Mouse (Mus musculus) embryo, embryonic 11.5 days (tissue): Measurements from ENCODE around the gene Gnai2.

Experiments
- DNase-seq: peaks from one replicate; pipeline ENCODE4 v3.0.0-alpha.2; 2012; ENCODE audit warnings: low read depth, low spot score

The Gnai2 gene

GRCm38 (mm10) chr9:107658096-107658495, 22.9 kb upstream of the Gnai2 start:
- DNase-seq: no peak

- no peak for DNase-seq
Observed at GRCm38 (mm10) chr9:107657144-107657543, 22.0 kb upstream of the Gnai2 start.

DNA sequence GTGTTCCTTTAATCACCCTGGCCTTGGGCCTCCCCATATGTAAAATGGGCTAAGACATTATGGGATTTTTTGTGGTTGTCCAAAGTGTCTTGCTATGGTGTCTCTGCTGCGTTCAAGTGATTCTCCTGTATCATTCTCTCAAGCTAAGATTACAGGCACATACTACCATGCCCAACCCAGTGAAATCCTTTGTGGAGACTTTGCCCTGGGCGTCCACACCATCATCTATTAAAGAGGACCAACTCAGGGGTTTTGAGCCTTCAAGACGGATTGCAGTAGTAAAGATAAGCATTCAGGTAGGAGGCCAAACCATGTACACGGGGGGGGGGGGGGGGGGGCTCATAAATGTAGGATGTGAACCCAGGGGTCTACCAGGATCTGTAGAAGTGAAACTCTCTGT, 19.4 kb upstream of the Gnai2 start:
- DNase-seq: no peak

GRCm38 (mm10) chr9:107653474-107653873, 18.3 kb upstream of the Gnai2 start:
- no peak for DNase-seq

DNA sequence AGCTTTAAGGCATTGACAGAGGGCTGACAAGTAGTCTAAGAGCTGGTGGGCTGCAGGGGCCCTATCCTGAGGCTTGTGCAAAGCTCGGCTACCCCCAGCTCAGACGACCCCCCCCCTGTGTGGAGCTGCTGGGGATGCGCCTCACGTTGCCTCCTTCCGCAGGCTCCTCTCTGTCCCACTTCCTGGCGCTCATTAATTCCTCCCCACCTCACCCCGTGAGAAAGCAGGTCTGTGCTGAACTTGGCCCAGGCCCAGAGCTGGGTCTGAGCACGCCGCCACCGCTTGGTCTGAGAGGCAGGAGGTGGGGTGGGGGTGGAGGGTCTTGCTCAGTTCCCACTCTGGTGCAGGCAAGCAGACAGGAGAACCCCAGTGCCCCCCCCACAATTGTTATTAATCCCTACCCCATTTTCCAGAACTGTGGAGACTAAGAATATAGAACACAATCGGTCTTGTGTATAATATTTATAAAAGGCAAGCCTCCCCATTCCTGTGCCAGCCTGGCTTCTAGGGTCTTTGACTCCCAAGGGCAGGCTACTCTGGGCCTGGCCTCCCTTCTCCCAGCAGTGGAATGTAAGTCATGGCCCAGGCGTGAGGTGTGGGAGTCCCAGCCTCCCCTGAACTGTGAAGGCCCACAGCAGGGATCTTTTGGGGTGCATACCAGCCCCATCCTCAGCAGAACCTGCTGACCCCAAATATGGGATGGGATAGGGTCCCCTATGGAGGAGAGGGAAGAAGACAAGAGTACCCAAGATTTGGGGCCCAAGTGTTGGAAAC, 15.7 kb upstream of the Gnai2 start:
- DNase-seq: no peak

- DNase-seq: no peak
Observed at GRCm38 (mm10) chr9:107650225-107650624, 15.1 kb upstream of the Gnai2 start.

- DNase-seq: no peak
Observed at GRCm38 (mm10) chr9:107648767-107649166, 13.6 kb upstream of the Gnai2 start.

DNA sequence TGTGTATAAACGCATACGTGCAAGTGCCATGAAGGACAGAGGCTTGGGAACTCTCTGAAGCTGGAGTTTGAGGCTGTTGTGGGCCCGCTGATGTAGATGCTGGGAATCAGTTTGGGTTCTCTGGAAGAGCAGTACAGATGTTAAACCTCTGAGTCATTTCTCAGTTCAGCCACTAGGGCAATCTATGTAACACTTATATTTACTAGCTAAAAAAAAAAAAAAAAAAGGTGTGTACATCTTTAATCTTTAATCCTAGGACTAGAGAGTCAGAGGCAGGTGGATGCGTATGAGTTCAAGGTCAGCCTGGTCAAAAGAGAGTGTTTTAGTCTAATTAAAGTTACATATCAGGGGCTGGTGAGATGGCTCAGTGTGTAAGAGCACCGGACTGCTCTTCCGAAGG, 11.8 kb upstream of the Gnai2 start:
- no peak for DNase-seq

GRCm38 (mm10) chr9:107645577-107645976, 10.4 kb upstream of the Gnai2 start:
- peak; percentile 80 for DNase-seq

DNA sequence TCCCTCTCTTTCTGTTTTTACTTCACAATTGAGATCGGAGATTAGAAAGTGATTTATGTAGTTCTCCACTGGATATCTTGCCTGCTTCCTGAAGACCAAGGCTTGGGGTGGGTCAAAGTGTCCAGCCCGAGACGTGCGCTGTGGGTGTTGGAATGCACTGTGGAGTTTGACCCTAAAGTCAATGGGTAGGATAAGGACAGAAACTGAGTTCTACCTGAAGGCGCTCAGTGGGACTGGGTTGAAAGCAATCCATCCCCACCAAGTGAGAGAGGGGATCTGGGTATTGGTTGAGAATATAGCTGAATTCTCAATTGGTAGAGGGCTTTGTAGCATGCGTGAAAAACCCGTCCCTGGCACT, 10.0 kb upstream of the Gnai2 start:
- DNase-seq: no peak

DNA sequence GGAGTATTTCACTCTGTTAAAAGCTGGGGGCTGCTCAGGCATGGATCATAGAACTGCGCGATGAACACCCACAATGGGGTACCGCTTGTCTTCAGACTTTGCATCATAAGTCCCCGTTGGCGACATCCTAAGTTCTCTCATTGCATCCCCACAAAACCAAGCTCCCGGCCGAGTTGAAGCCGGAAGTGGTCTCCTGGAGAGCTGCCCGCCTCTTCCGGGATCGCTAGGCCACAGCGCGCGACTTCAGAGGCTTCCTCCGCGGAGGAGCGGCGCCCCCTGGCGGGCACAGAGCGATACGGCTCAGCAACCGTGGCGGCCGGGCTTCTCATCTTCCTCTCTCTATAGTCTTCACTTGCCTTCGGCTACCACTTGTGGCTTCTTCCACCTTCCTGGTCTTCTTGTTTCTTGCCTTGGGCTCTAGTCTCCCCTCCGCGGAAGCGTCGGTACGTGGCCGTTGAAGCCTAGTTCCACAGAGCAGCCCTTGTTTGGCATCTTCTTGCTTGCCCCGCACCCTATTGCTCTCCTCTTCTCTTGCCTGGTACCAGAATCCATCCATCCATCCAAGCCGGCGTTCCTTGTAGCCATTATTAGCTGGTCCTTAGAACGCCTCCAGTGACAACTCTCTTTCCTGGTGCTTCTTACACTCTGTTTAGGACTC, 9.5 kb upstream of the Gnai2 start:
- DNase-seq: peak; percentile 89

DNA sequence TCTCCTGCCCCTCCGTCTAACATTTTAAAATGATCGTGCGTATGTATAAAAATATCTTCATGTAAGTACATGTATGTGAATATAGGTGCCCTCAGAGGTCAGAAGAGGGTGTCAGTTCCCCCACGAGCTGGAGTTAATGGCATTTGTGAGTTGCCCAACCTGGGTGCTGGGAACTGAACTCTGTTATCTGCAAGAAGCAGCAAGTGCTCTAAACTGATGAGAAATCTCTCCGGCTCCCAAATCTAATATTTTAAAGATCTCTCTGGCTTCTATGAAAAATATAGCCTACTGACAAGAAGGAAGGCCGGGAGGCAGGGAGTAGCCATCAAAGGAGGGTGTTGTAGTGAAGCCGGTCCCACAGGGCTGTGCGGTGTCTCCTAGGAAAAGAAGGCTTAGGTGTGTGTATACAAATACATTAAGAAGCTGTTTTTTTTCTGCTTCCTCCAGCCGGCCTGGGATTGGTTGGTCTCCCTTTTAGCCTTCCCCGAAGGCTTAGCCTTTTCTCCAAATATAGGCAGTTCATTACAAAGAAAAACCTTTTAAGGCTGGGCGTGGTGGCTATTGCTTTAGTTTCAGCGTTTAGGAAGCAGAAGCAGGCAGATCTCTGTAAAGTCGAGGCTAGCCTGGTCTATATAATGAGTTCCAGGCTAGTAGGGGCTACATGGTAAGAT, 8.5 kb upstream of the Gnai2 start:
- DNase-seq: no peak

- DNase-seq: no peak
Observed at GRCm38 (mm10) chr9:107641666-107642065, 6.5 kb upstream of the Gnai2 start.

DNA sequence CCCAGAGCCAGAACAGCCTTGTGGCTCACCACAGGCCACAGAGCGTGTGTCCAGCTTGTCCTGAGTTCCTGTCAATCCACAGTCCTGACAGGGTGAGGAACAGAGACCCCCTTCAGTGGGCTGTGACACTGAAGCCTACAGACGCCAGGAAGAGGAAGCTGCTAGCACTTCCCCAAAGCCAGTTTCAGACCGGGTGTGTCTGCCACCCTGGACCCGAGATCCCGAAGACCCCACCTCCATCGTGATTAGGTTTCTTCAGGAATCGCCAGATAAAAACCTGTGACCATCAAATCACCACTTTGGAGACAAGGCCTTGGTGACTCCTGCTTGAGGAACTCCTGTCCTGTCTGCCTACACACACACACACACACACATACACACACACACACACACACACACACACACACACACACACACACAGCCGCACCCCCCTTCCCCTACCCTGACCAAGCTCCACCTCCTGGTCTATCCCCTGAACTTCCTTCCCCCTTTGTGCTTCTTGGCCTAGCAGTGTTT, 5.1 kb upstream of the Gnai2 start:
- no peak for DNase-seq

GRCm38 (mm10) chr9:107637070-107637469, 1.9 kb upstream of the Gnai2 start:
- no peak for DNase-seq

DNA sequence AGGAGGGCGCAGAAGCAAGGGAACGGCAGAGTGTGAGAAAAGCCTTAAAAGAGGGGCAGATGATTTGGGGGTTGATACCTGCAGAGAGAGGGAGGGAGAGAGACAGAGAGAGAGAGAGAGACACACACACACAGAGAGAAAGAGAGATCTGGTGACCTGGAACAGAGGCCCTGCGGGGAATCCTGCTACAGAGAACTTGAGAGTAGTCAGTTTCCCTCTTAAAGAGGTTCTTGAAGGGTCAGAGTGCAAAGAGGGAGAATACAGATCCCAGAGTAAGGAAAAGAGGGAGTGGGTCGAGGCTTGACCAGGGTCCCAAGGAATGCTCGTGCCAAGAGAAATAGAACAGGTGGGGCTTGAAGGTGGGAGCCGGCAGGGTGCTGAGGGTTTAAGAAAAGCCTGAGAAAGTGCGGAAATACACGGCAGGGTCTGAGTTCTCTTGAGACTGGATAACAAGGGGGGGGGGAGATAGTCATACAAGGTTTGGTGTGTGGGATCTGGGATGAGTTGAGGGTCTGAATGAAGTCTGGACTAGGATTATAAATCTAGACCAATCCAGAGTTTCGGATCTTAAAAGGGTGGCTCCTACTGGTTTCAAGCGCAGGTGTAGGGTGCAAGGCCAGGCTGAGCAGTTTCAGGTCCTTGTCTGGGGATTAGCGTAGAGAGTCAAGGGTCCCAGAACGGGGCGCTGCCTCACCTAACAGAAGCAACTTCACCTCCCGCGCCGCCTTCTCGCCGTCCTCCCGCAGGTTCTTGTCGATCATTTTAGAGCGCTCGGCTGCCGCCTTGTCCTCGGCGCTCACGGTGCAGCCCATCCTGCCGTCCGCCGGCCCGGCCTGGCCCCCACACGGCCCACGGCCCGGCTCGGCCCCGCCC, 525 bp downstream of the Gnai2 start:
- no peak for DNase-seq

DNA sequence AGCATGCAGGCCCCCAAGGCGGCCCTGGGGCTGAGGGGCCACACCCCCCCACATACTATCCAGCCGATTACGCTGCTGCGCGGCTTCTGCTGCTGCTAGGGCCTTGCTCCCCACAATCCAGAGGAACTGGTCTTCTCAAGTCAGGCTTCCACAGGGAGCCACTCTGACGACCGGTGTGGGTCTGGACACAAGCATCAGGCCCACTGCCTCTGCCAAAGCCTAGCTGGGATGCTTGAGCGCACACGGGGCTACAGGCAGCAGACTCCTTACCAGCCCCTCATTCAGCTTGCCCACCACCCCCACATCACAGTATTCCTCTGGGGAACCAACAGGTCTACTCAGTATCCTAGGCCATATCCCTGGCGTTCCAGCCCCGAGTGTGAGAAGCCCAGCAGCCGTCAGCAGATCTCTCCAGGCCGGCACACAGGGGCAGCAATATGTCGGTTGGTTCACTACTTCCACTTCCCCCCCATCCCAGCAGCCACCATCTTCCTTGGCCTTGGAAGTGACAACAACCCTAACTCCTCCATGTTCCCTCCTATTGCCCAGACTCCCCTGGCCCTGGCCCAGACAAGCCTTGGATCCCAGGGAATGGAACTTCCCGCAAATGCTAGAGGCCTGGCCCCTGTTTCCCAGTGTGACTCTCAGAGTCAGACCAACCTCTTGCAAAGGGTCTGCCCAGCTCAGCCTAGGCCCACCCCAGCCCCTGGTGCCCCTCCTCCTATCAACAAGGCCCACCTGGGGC, 1.3 kb downstream of the Gnai2 start:
- DNase-seq: no peak

DNA sequence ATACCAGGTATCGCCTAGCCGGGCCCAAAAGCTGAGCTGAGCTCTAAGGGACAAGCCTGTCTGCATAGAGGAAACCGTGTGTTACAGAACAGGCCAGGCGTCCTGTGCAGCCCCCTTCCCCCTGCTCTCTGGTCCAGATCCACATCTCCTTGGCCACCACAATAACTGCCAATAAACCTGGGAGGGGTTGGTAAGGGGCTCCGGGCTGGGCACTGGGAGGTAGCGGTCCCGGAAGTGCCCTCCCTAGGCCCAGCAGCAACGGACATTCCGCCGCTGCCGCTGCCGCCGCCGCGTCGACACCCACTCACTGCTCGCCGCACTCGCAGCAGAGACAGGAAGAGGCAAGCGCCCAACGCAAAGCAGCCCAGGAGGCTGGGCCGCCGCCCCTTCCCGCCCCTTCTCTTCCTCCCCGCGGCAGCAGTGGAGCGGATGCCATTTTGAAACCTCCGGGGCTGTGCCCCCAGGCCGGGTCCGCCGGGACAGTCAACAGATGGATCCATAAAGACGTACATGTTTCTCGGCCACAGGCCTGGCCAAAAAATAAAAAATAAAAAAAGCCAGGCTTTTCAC, 2.0 kb downstream of the Gnai2 start:
- DNase-seq: no peak

- DNase-seq: no peak
Observed at GRCm38 (mm10) chr9:107632478-107632877, 2.7 kb downstream of the Gnai2 start.

DNA sequence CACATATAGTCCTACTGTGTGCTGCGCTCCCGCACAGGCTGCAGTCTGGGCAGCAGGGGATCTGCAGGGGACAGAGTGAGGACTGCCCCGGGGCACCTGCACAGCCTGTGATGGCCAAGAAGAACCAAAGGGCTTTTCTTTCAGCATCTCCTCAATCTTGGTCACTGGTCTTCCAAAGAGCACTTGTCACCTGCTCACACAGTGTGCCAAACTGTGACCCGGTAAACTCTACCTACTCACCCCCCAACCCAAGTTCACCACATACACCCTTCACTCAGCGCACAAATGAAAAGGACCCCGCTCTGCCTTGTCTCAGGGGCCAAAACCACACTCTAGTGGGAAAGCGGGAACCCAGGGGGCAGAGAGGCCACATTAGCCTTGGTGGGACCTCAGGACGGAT, 3.3 kb downstream of the Gnai2 start:
- no peak for DNase-seq
